ENCODE assay signal across 8 mouse cellular contexts in the genomic region with DNA sequence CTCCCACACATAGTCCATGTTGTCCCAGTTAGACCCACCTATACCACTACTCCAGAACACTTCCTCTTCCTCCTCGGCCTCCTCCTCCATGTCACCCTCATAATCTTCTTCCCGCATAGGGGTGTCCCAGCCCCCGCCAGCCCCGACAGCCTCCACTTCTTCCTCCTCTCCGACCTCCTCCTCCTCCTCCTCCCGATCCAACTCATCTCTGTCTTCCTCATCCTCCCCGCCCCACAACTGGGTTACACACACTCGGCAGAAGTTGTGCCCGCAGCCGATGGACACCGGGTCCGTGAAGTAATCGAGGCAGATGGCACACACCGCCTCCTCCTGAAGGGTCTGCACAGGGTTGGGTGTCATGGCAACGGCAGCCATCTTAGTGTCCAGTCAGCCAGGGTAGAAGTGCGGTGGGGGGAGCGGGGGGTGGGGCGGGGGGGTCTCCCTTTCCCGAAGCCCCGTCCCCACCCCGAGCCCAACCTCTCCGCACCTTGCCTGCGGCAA. TPM values are rescaled to one million over a fixed set of nuclear protein-coding genes. Genes with fewer than 3 reads are reported as not detected.
DNase-seq lines count a peak whose midpoint lies in the region; ATAC-seq and TF ChIP-seq lines count a peak whose summit lies in the region.

No protein-coding gene starts in this region.

- peaks cover 28% of the 10 kb centered on the region for H3K79me2 ChIP-seq in MEL (ENCODE audit: control insufficient read depth, insufficient read depth, low read length, poor library complexity)

- ATAC-seq in CD4-positive, CD25-positive, alpha-beta regulatory T cell, adult 4 months = no peak
- peak; percentile 77 for ATAC-seq in hindbrain, embryonic 11.5 days (ENCODE audit: low FRiP score)

- no peaks in the 10 kb centered on the region for H3K9me3 ChIP-seq in MEL (replicated peaks; ENCODE audit: insufficient read depth, low read length)
- no peaks in the 10 kb centered on the region for H3K9me3 ChIP-seq in hindbrain, embryonic 11.5 days (ENCODE audit: control insufficient read depth, low read length)
- H3K9me3 ChIP-seq in megakaryocyte, embryonic 14.5 days = no peaks in the 10 kb centered on the region

- WGBS in hindbrain, embryonic 11.5 days = 4% methylated on average over 19 of the region's 23 CpGs

- no peak for TF ChIP-seq CTCF in MEL (IDR thresholded peaks at IDR 0.05 in 2 of 3, conservative IDR thresholded peaks at IDR 0.05 in 1 of 3; ENCODE audit: control insufficient read depth in 1 of 3, insufficient read depth in 1 of 3, low read depth in 2 of 3, low read length in 3 of 3, poor library complexity in 1 of 3, severe bottlenecking in 1 of 3)
- no peak for TF ChIP-seq CTCF in embryonic fibroblast, embryonic 13.5 days (IDR thresholded peaks at IDR 0.05; ENCODE audit: borderline replicate concordance, insufficient read depth, low read length)

- H3K27me3 ChIP-seq in MEL (ENCODE audit: control insufficient read depth in 1 of 2, insufficient read depth in 2 of 2, low read length in 2 of 2) = no peaks in the 10 kb centered on the region
- no peaks in the 10 kb centered on the region for H3K27me3 ChIP-seq in hindbrain, embryonic 11.5 days (ENCODE audit: control insufficient read depth, insufficient read depth, low read length)
- H3K27me3 ChIP-seq in megakaryocyte, embryonic 14.5 days (replicated peaks) = no peaks in the 10 kb centered on the region

- TF ChIP-seq EP300 in MEL (IDR thresholded peaks at IDR 0.05; ENCODE audit: low read depth in 1 of 2, low read length in 2 of 2) = no peak

- intact Hi-C loops in left cerebral cortex, postnatal 25 days (cut with DNase I) = loop anchor here (5.0 kb wide), 1 partner anchor 386 kb away; a partner anchor contains a TSS

- H3K36me3 ChIP-seq in MEL (ENCODE audit: control insufficient read depth in 1 of 2, insufficient read depth in 2 of 2, low read length in 2 of 2) = peaks cover 0 to 45% of the 10 kb centered on the region in 2 experiments; a peak in 2 of 4 replicates
- peaks cover 7% of the 10 kb centered on the region; the same call in 1 of the 2 replicates for H3K36me3 ChIP-seq in hindbrain, embryonic 11.5 days (ENCODE audit: control insufficient read depth, insufficient read depth, low read length)
- peaks cover 46% of the 10 kb centered on the region for H3K36me3 ChIP-seq in megakaryocyte, embryonic 14.5 days (replicated peaks; ENCODE audit: low read length)

- peak overlapping the region; percentile 70 for H3K27ac ChIP-seq in MEL (ENCODE audit: control insufficient read depth, low read depth, low read length)
- no peak overlapping the region for H3K27ac ChIP-seq in embryonic fibroblast, embryonic 13.5 days (ENCODE audit: insufficient read depth, low read length)
- peak overlapping the region; percentile 89; the same call in 1 of the 2 replicates for H3K27ac ChIP-seq in hindbrain, embryonic 11.5 days (ENCODE audit: low read depth, low read length)

- no peak for TF ChIP-seq RAD21 in MEL (IDR thresholded peaks at IDR 0.05; ENCODE audit: low read depth, low read length)

- H3K9ac ChIP-seq in MEL (ENCODE audit: control insufficient read depth, low read depth, low read length, poor library complexity, severe bottlenecking) = peak overlapping the region; percentile 82
- peak overlapping the region; percentile 64 for H3K9ac ChIP-seq in hindbrain, embryonic 11.5 days (ENCODE audit: low read depth, low read length)

- H3K4me1 ChIP-seq in MEL (ENCODE audit: control insufficient read depth in 1 of 2, insufficient read depth in 2 of 2, low read length in 2 of 2) = peaks cover 14 to 41% of the 10 kb centered on the region in 2 experiments
- peaks cover 9% of the 10 kb centered on the region; the same call in 1 of the 2 replicates for H3K4me1 ChIP-seq in embryonic fibroblast, embryonic 13.5 days (ENCODE audit: control insufficient read depth, insufficient read depth, low read length)
- no peaks in the 10 kb centered on the region for H3K4me1 ChIP-seq in hindbrain, embryonic 11.5 days (replicated peaks; ENCODE audit: control insufficient read depth, insufficient read depth, low read length)
- H3K4me1 ChIP-seq in megakaryocyte, embryonic 14.5 days = peaks cover 77% of the 10 kb centered on the region

- peak overlapping the region; percentile 52 for H3K4me2 ChIP-seq in hindbrain, embryonic 11.5 days (replicated peaks; ENCODE audit: low read depth, low read length)

- peak overlapping the region; percentile 81 to 91 for H3K4me3 ChIP-seq in MEL (ENCODE audit: control insufficient read depth in 1 of 2, insufficient read depth in 1 of 2, low read depth in 2 of 2, low read length in 2 of 2)
- H3K4me3 ChIP-seq in embryonic fibroblast, embryonic 13.5 days (ENCODE audit: insufficient read depth, low read length) = peak overlapping the region; percentile 86
- H3K4me3 ChIP-seq in hindbrain, embryonic 11.5 days (ENCODE audit: low read depth, low read length) = peak overlapping the region; percentile 81
- peak overlapping the region; percentile 97 for H3K4me3 ChIP-seq in megakaryocyte, embryonic 14.5 days (replicated peaks)

- TF ChIP-seq POLR2A in MEL (IDR thresholded peaks at IDR 0.05; ENCODE audit: control insufficient read depth in 1 of 2, insufficient read depth in 1 of 2, low read depth in 1 of 2, low read length in 2 of 2, poor library complexity in 1 of 2) = no peak
- TF ChIP-seq POLR2A in embryonic fibroblast, embryonic 13.5 days (IDR thresholded peaks at IDR 0.05; ENCODE audit: low read depth, low read length) = no peak

- DNase-seq in CD4-positive, CD25-positive, alpha-beta regulatory T cell, adult 2 months (ENCODE audit: low read depth, low spot score) = peak; percentile 63
- peak; percentile 77 for DNase-seq in MEL (ENCODE audit: low read depth, low spot score)
- peak; percentile 75 for DNase-seq in hindbrain, embryonic 11.5 days (ENCODE audit: low spot score)
- peak; percentile 46 to 48 for DNase-seq in left cerebral cortex, postnatal 25 days (ENCODE audit: low spot score in 2 of 2)
- DNase-seq in right cerebral cortex, postnatal 4 days = peak; percentile 57

RNA-seq across cellular contexts. Expression of a gene that starts 0.8 kb away (rescaled TPM):
- polyA plus RNA-seq in CD4-positive, CD25-positive, alpha-beta regulatory T cell, adult 4 months (2017; shearing (Covaris generic)) = 1 to 10 TPM; 2.0 to 3.7 TPM
- 31.6 and 37.0 TPM in 2 replicates for total RNA-seq in MEL (2012; rRNA removed)
- polyA plus RNA-seq in MEL (2012; ENCODE audit: insufficient read depth in 1 of 2, insufficient read length in 2 of 2, low read depth in 1 of 2, low replicate concordance in 2 of 2, missing spikeins in 1 of 2) = 10 to 100 TPM; 56.4 to 76.3 TPM
- polyA plus RNA-seq in embryonic fibroblast, embryonic 13.5 days (2011; ENCODE audit: insufficient read length, low read depth, missing spikeins) = 27.2 and 40.7 TPM in 2 replicates
- polyA plus RNA-seq in hindbrain, embryonic 11.5 days (2014; fragmentation: Nextera tagmentation; extraction: Ambion mirVana) = 4.2 and 4.5 TPM in 2 replicates
- 10 to 100 TPM; 62.6 to 67.1 TPM for total RNA-seq in left cerebral cortex, postnatal 25 days (2021)
- 18.6 and 56.2 TPM in 2 replicates for polyA plus RNA-seq in megakaryocyte, embryonic 14.5 days (2012; ENCODE audit: insufficient read depth, low replicate concordance)

RNA-seq across cellular contexts. Expression of a gene that starts 9.6 kb away (rescaled TPM):
- 1 to 10 TPM in 1 of 2 experiments, under 1 TPM in 1; 0.77 to 2.1 TPM for polyA plus RNA-seq in CD4-positive, CD25-positive, alpha-beta regulatory T cell, adult 4 months (2017; shearing (Covaris generic))
- total RNA-seq in MEL (2012; rRNA removed) = 0.72 and 0.81 TPM in 2 replicates
- 1 to 10 TPM in 1 of 2 experiments, not detected in 1; 1.3 TPM for polyA plus RNA-seq in MEL (2012; ENCODE audit: insufficient read depth in 1 of 2, insufficient read length in 2 of 2, low read depth in 1 of 2, low replicate concordance in 2 of 2, missing spikeins in 1 of 2)
- 16.0 and 19.1 TPM in 2 replicates for polyA plus RNA-seq in embryonic fibroblast, embryonic 13.5 days (2011; ENCODE audit: insufficient read length, low read depth, missing spikeins)
- polyA plus RNA-seq in hindbrain, embryonic 11.5 days (2014; fragmentation: Nextera tagmentation; extraction: Ambion mirVana) = 0.56 and 0.77 TPM in 2 replicates
- total RNA-seq in left cerebral cortex, postnatal 25 days (2021) = 1 to 10 TPM; 1.4 to 2.2 TPM
- polyA plus RNA-seq in megakaryocyte, embryonic 14.5 days (2012; ENCODE audit: insufficient read depth, low replicate concordance) = 1.6 and 5.7 TPM in 2 replicates

RNA-seq across cellular contexts. Expression of a gene that starts 10.1 kb away (rescaled TPM):
- polyA plus RNA-seq in CD4-positive, CD25-positive, alpha-beta regulatory T cell, adult 4 months (2017; shearing (Covaris generic)) = 1 to 10 TPM in 1 of 2 experiments, under 1 TPM in 1; 0.92 to 4.1 TPM
- total RNA-seq in MEL (2012; rRNA removed) = 7.1 and 10.9 TPM in 2 replicates
- polyA plus RNA-seq in MEL (2012; ENCODE audit: insufficient read depth in 1 of 2, insufficient read length in 2 of 2, low read depth in 1 of 2, low replicate concordance in 2 of 2, missing spikeins in 1 of 2) = 10 to 100 TPM in 1 of 2 experiments, not detected in 1; 15.3 TPM
- 40.5 and 61.2 TPM in 2 replicates for polyA plus RNA-seq in embryonic fibroblast, embryonic 13.5 days (2011; ENCODE audit: insufficient read length, low read depth, missing spikeins)
- 5.8 and 7.4 TPM in 2 replicates for polyA plus RNA-seq in hindbrain, embryonic 11.5 days (2014; fragmentation: Nextera tagmentation; extraction: Ambion mirVana)
- total RNA-seq in left cerebral cortex, postnatal 25 days (2021) = 1 to 10 TPM in 1 of 2 experiments, under 1 TPM in 1; 0.99 to 1.5 TPM
- polyA plus RNA-seq in megakaryocyte, embryonic 14.5 days (2012; ENCODE audit: insufficient read depth, low replicate concordance) = 18.6 and 145 TPM in 2 replicates

RNA-seq across cellular contexts. Expression of a gene that starts 16.2 kb away (rescaled TPM):
- polyA plus RNA-seq in CD4-positive, CD25-positive, alpha-beta regulatory T cell, adult 4 months (2017; shearing (Covaris generic)) = 1,000 to 10,000 TPM; 1,099 to 1,661 TPM
- total RNA-seq in MEL (2012; rRNA removed) = 5,378 and 5,815 TPM in 2 replicates
- 1,000 to 10,000 TPM in 1 of 2 experiments, 100 to 1,000 TPM in 1; 376 to 4,421 TPM for polyA plus RNA-seq in MEL (2012; ENCODE audit: insufficient read depth in 1 of 2, insufficient read length in 2 of 2, low read depth in 1 of 2, low replicate concordance in 2 of 2, missing spikeins in 1 of 2)
- 1,745 and 1,759 TPM in 2 replicates for polyA plus RNA-seq in embryonic fibroblast, embryonic 13.5 days (2011; ENCODE audit: insufficient read length, low read depth, missing spikeins)
- polyA plus RNA-seq in hindbrain, embryonic 11.5 days (2014; fragmentation: Nextera tagmentation; extraction: Ambion mirVana) = 654 and 661 TPM in 2 replicates
- total RNA-seq in left cerebral cortex, postnatal 25 days (2021) = 100 to 1,000 TPM; 223 to 235 TPM
- polyA plus RNA-seq in megakaryocyte, embryonic 14.5 days (2012; ENCODE audit: insufficient read depth, low replicate concordance) = 2,725 and 4,464 TPM in 2 replicates

RNA-seq across cellular contexts. Expression of a gene that starts 55.2 kb away (rescaled TPM):
- polyA plus RNA-seq in CD4-positive, CD25-positive, alpha-beta regulatory T cell, adult 4 months (2017; shearing (Covaris generic)) = 100 to 1,000 TPM; 189 to 229 TPM
- total RNA-seq in MEL (2012; rRNA removed) = 7.5 and 10.7 TPM in 2 replicates
- polyA plus RNA-seq in MEL (2012; ENCODE audit: insufficient read depth in 1 of 2, insufficient read length in 2 of 2, low read depth in 1 of 2, low replicate concordance in 2 of 2, missing spikeins in 1 of 2) = 10 to 100 TPM in 1 of 2 experiments, not detected in 1; 10.0 TPM
- 36.5 and 61.8 TPM in 2 replicates for polyA plus RNA-seq in embryonic fibroblast, embryonic 13.5 days (2011; ENCODE audit: insufficient read length, low read depth, missing spikeins)
- 1.5 and 2.1 TPM in 2 replicates for polyA plus RNA-seq in hindbrain, embryonic 11.5 days (2014; fragmentation: Nextera tagmentation; extraction: Ambion mirVana)
- total RNA-seq in left cerebral cortex, postnatal 25 days (2021) = 1 to 10 TPM; 4.6 to 5.0 TPM
- polyA plus RNA-seq in megakaryocyte, embryonic 14.5 days (2012; ENCODE audit: insufficient read depth, low replicate concordance) = 5.0 TPM in 1 of 2 replicates, not detected in the other
